Mouse (Mus musculus): ENCODE results near the gene Tfap2e. TPM values are rescaled to one million over a fixed set of nuclear protein-coding genes. Genes with fewer than 3 reads are reported as not detected.

The Tfap2e gene
- polyA plus RNA-seq, 1 experiment = 0.28 TPM

- DNase-seq = no peak
- TF ChIP-seq POLR2A (IDR thresholded peaks at IDR 0.05; ENCODE audit: borderline replicate concordance, extremely low read depth, low read depth, low read length) = no peak
- no peak for TF ChIP-seq CTCF (IDR thresholded peaks at IDR 0.05; ENCODE audit: insufficient read depth, low read length)
- Histone ChIP-seq H3K4me3 (replicated peaks; ENCODE audit: extremely low read depth, low read depth, low read length) (no peak overlapping the region), H3K4me1 (ENCODE audit: control insufficient read depth, insufficient read depth, low read length) (no peaks in the 10 kb centered on the region)
- WGBS = 6% methylated on average over 51 of the region's 51 CpGs
These were observed 1.2 kb downstream of the Tfap2e start for GRCm38 (mm10) chr4:126734700-126735381.

GRCm38 (mm10) chr4:126734001-126734603 is 1.9 kb downstream of the Tfap2e start:
- WGBS = 6% methylated on average over 16 of the region's 16 CpGs
- no peak overlapping the region for H3K4me3 ChIP-seq (replicated peaks; ENCODE audit: extremely low read depth, low read depth, low read length)
- TF ChIP-seq POLR2A (IDR thresholded peaks at IDR 0.05; ENCODE audit: borderline replicate concordance, extremely low read depth, low read depth, low read length) = no peak
- TF ChIP-seq CTCF (IDR thresholded peaks at IDR 0.05; ENCODE audit: insufficient read depth, low read length) = no peak
- no peaks in the 10 kb centered on the region for H3K4me1 ChIP-seq (ENCODE audit: control insufficient read depth, insufficient read depth, low read length)
- DNase-seq = no peak

GRCm38 (mm10) chr4:126732531-126733380 is 3.3 kb downstream of the Tfap2e start:
- TF ChIP-seq CTCF (IDR thresholded peaks at IDR 0.05; ENCODE audit: insufficient read depth, low read length) (no peak), POLR2A (IDR thresholded peaks at IDR 0.05; ENCODE audit: borderline replicate concordance, extremely low read depth, low read depth, low read length) (no peak)
- no peak for DNase-seq
- Histone ChIP-seq H3K4me3 (replicated peaks; ENCODE audit: extremely low read depth, low read depth, low read length) (no peak overlapping the region), H3K4me1 (ENCODE audit: control insufficient read depth, insufficient read depth, low read length) (no peaks in the 10 kb centered on the region)
- 4% methylated on average over 26 of the region's 26 CpGs for WGBS

DNA sequence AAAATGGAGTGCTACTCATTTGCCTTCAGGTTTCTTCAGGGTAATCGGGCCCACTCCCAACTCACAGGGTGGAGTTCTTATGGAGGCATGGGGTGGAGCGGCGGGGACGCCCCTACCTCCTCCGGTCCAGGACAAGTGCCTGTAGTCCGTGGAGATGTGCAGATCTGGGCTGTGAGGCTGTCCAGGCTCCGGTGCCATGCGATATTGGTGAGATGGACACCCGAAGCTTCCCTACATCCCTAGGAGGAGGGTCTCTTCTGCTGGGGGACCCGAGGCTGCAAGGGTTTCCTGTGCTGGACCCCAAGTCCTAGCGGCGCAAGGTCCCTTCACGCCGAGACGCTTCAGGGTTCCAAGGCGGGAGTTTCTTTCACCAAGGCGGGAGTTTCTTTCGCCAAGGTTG is 3.9 kb downstream of the Tfap2e start:
- 4% methylated on average over 18 of the region's 18 CpGs for WGBS

DNA sequence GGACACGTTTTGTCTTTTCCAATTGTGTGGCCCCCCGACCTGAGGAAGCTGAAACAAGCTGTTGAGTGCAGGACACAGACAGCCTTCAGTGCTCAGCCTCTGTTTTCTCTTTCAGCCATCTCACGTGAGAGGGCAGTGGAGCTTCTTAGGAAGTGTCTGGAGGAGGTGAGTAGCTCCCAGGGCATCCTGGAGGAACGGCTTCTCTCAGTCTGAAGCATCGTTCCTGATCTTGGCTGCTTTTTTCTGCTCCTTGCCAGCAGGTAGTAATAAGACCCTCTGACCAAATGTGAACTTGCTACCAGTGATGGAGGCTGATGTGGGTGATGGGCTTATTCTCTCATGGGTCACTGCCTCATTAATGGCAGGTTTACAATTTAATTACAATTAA is 28.6 kb downstream of the Tfap2e start:
- DNase-seq = no peak
- H3K4me1 ChIP-seq (ENCODE audit: control insufficient read depth, insufficient read depth, low read length) = no peaks in the 10 kb centered on the region
- 92% methylated on average over 5 of the region's 5 CpGs for WGBS
- TF ChIP-seq POLR2A (IDR thresholded peaks at IDR 0.05; ENCODE audit: borderline replicate concordance, extremely low read depth, low read depth, low read length) (no peak), CTCF (IDR thresholded peaks at IDR 0.05; ENCODE audit: insufficient read depth, low read length) (no peak)
- H3K4me3 ChIP-seq (replicated peaks; ENCODE audit: extremely low read depth, low read depth, low read length) = no peak overlapping the region

More for the DNA sequence above, 3.9 kb downstream of the Tfap2e start:
- TF ChIP-seq CTCF (IDR thresholded peaks at IDR 0.05; ENCODE audit: insufficient read depth, low read length) = no peak
- no peak for TF ChIP-seq POLR2A (IDR thresholded peaks at IDR 0.05; ENCODE audit: borderline replicate concordance, extremely low read depth, low read depth, low read length)
- Histone ChIP-seq H3K4me1 (ENCODE audit: control insufficient read depth, insufficient read depth, low read length) (no peaks in the 10 kb centered on the region), H3K4me3 (replicated peaks; ENCODE audit: extremely low read depth, low read depth, low read length) (no peak overlapping the region)
- no peak for DNase-seq

DNA sequence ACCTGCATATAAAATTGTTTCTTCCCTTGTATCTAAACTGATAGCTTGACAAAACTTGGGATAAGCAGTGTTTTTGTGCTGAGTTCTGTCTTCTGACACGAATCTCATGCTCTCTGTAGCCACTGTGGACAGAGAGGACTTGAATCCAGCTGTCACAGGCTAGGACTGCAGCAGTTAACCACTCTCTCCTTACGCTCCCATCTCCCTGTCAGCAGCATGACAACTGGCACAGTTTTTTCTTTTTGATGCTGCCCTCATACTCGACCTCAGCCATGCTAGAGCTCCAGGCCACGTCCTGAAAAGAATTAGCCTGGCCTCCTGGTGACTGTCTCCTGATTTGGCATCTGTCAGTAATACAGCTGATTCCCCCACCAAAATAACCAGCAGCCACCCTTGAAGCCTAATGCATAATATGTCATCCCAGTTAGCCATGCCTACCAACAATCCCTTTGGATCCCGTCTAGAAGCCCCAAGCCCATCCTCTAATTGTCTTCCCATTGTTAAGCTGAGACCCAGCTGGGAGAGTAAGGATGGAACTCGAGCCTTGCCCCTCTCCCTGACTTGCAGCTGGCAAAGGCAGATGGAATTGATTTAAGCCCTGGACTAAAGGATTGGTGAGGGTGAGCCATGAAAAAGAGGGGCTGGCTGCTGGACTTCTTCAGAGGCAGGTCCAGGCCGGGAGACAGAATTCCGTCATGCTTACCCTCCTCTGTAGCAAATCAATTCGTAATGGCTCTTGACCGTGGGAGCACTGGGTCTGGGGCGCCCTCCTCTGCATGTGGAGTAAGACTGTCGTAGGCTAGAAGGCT is 29.2 kb downstream of the Tfap2e start:
- H3K4me1 ChIP-seq (ENCODE audit: control insufficient read depth, insufficient read depth, low read length) = no peaks in the 10 kb centered on the region
- no peak for TF ChIP-seq CTCF (IDR thresholded peaks at IDR 0.05; ENCODE audit: insufficient read depth, low read length)
- TF ChIP-seq POLR2A (IDR thresholded peaks at IDR 0.05; ENCODE audit: borderline replicate concordance, extremely low read depth, low read depth, low read length) = no peak
- no peak overlapping the region for H3K4me3 ChIP-seq (replicated peaks; ENCODE audit: extremely low read depth, low read depth, low read length)
- WGBS = 87% methylated on average over 12 of the region's 12 CpGs
- DNase-seq = no peak

- TF ChIP-seq POLR2A (IDR thresholded peaks at IDR 0.05; ENCODE audit: borderline replicate concordance, extremely low read depth, low read depth, low read length) (no peak), CTCF (IDR thresholded peaks at IDR 0.05; ENCODE audit: insufficient read depth, low read length) (no peak)
- 84% methylated on average over 4 of the region's 4 CpGs for WGBS
These were observed 39.1 kb downstream of the Tfap2e start for GRCm38 (mm10) chr4:126696908-126697307.

GRCm38 (mm10) chr4:126693021-126693420 is 43.0 kb downstream of the Tfap2e start:
- DNase-seq = no peak
- H3K4me3 ChIP-seq (replicated peaks; ENCODE audit: extremely low read depth, low read depth, low read length) = no peak overlapping the region
- TF ChIP-seq CTCF (IDR thresholded peaks at IDR 0.05; ENCODE audit: insufficient read depth, low read length) (no peak), POLR2A (IDR thresholded peaks at IDR 0.05; ENCODE audit: borderline replicate concordance, extremely low read depth, low read depth, low read length) (no peak)
- WGBS = 68% methylated on average over 5 of the region's 5 CpGs
- H3K4me1 ChIP-seq (ENCODE audit: control insufficient read depth, insufficient read depth, low read length) = no peaks in the 10 kb centered on the region

More at GRCm38 (mm10) chr4:126696908-126697307, 39.1 kb downstream of the Tfap2e start:
- DNase-seq = no peak
- H3K4me3 ChIP-seq (replicated peaks; ENCODE audit: extremely low read depth, low read depth, low read length) = no peak overlapping the region
- H3K4me1 ChIP-seq (ENCODE audit: control insufficient read depth, insufficient read depth, low read length) = no peaks in the 10 kb centered on the region

- TF ChIP-seq CTCF (IDR thresholded peaks at IDR 0.05; ENCODE audit: insufficient read depth, low read length) = no peak
- TF ChIP-seq POLR2A (IDR thresholded peaks at IDR 0.05; ENCODE audit: borderline replicate concordance, extremely low read depth, low read depth, low read length) = no peak
- DNase-seq = no peak
- no peak overlapping the region for H3K4me3 ChIP-seq (replicated peaks; ENCODE audit: extremely low read depth, low read depth, low read length)
- WGBS = 77% methylated on average over 2 of the region's 2 CpGs
- no peaks in the 10 kb centered on the region for H3K4me1 ChIP-seq (ENCODE audit: control insufficient read depth, insufficient read depth, low read length)
These were observed 46.6 kb downstream of the Tfap2e start for GRCm38 (mm10) chr4:126689457-126689856.
